Mouse (Mus musculus) spleen, adult 2 months (tissue): Measurements from ENCODE around the gene Trp53rkb. TPM values are rescaled to one million over a fixed set of nuclear protein-coding genes. Genes with fewer than 3 reads are reported as not detected.

Source experiments
- DNase-seq, 2 experiments: peaks; one replicate each; pipeline versions ENCODE4 v3.0.0 to v3.0.0-alpha.2; 2012 to 2021; ENCODE audit warnings: low spot score in 2 of 2, low read depth in 1 of 2
- H3K27ac ChIP-seq: fragments of 200-500 bp; 2 replicates; pipeline ENCODE4 v1.5.1; 2012; ENCODE audit warnings: low read length, inconsistent platforms; ENCODE audit not compliant: insufficient read depth
- H3K27me3 ChIP-seq: fragments of 200-500 bp; 2 replicates; pipeline ENCODE4 v1.6.1; 2012; ENCODE audit warnings: mild to moderate bottlenecking, moderate library complexity, low read length, inconsistent platforms; ENCODE audit not compliant: control insufficient read depth, insufficient read depth
- H3K36me3 ChIP-seq: fragments of 200-500 bp; 2 replicates; pipeline ENCODE4 v1.6.1; 2012; ENCODE audit warnings: mild to moderate bottlenecking, low read length, inconsistent platforms; ENCODE audit not compliant: control insufficient read depth, insufficient read depth
- H3K4me1 ChIP-seq: fragments of 200-500 bp; 2 replicates; pipeline ENCODE4 v1.6.1; 2011; ENCODE audit warnings: inconsistent platforms; ENCODE audit not compliant: control insufficient read depth, insufficient read depth, insufficient read length
- H3K4me3 ChIP-seq: fragments of 200-500 bp; 2 replicates; pipeline ENCODE4 v1.5.1; 2011; ENCODE audit warnings: mild to moderate bottlenecking, inconsistent platforms; ENCODE audit not compliant: insufficient read depth, insufficient read length; ENCODE audit errors: extremely low read depth
- CTCF ChIP-seq: fragments of 200-500 bp; IDR thresholded peaks from 2 replicates; pipeline ENCODE4 v1.5.1; 2011; ENCODE audit warnings: mild to moderate bottlenecking, inconsistent platforms; ENCODE audit not compliant: insufficient read depth, insufficient read length, insufficient replicate concordance; ENCODE audit errors: extremely low read depth
- POLR2A ChIP-seq: fragments of 200-500 bp; IDR thresholded peaks from 2 replicates; pipeline ENCODE4 v1.6.1; 2011; ENCODE audit warnings: low read depth, low read length, inconsistent platforms
- WGBS: fragments of 180-500 bp; shearing (Covaris S2); methylation state at CpG from one replicate; pipeline ENCODE4 v1.1.7; 2018; 5-methylcytosine and 5-hydroxymethylcytosine counted together
- polyA plus RNA-seq: library from polyadenylated mRNA; depleted of rRNA; stranded (reverse); fragments of >200 nt; gene quantifications from 2 replicates; pipeline ENCODE4 v1.2.3, GENCODE M21; 2012; rRNA removed

Gene Trp53rkb
- polyA plus RNA-seq, 1 experiment: 4.1 TPM

DNA sequence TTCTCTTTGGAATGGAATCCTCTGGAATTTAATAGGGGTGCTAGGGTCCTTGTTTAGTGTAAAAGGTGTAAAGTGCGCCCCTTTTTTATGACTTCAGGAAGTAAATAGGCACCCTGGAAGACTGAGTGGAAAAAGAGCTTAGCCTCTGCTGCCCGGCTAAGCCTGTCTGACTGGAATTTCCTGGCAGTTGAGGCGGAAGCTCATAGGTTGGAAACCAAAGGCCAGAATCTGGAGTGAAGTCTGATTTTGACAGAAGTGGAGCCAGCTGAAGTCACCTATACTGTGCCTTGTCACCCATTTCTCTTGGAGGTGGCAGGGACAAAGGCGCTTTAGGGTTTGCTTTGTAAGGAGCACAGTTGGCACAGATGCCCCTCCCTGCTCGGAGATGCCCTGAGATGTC, 38.0 kb downstream of the Trp53rkb start:
- no peaks in the 10 kb centered on the region for H3K27me3 ChIP-seq
- H3K36me3 ChIP-seq: peaks cover 7% of the 10 kb centered on the region
- no peak overlapping the region for H3K27ac ChIP-seq
- no peak for TF ChIP-seq CTCF
- no peak for TF ChIP-seq POLR2A
- peaks cover 18% of the 10 kb centered on the region; the same call in 1 of the 2 replicates for H3K4me1 ChIP-seq
- WGBS: 97% methylated on average over 5 of the region's 5 CpGs
- no peak overlapping the region for H3K4me3 ChIP-seq
- DNase-seq: no peak

DNA sequence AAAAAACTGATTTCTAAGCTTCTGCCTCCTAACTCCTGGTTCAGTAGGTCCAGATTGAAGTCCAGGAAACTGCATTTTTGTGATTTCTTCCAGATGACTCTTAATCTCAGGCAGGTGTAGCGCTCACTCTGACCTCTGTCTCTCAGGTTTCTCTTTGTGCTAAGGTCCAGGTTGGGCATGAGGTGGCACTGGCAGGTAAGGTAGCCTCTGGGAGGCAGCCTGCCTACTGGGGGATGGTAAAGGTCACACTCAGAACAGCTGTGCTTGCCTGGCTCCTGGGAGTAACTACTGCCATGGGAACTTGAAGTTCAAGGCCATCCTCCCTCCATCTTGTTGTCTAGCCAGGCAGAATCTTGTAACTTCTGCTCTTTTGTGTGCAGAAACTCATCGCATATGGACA, 41.8 kb downstream of the Trp53rkb start:
- no peaks in the 10 kb centered on the region for H3K4me1 ChIP-seq
- H3K4me3 ChIP-seq: no peak overlapping the region
- no peak overlapping the region for H3K27ac ChIP-seq
- DNase-seq: no peak
- WGBS: 91% methylated on average over 2 of the region's 2 CpGs
- H3K36me3 ChIP-seq: peaks cover 26% of the 10 kb centered on the region
- no peaks in the 10 kb centered on the region for H3K27me3 ChIP-seq
- TF ChIP-seq POLR2A: no peak
- TF ChIP-seq CTCF: no peak

DNA sequence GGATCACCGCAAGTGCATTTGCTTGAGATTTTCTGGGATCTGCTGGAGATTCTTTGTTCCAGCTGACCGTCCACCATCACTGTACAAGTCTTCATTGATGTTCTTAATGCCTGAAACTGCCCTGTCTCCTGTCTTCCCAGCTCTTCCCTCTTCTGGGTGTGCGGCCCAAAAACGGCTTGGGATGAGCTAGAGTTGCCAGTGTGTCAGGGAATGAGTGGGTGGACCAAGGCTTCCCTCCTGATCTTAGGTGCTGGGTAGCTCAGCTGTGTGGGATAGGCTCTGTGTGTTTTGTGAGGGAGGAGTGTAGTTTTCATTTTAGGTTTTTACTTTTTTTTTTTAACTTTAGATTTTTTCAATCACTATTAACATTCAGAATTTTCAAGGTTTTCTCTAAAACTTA, 42.5 kb downstream of the Trp53rkb start:
- DNase-seq: no peak
- 94% methylated on average over 4 of the region's 4 CpGs for WGBS
- Histone ChIP-seq H3K27ac (no peak overlapping the region), H3K4me1 (no peaks in the 10 kb centered on the region), H3K27me3 (no peaks in the 10 kb centered on the region), H3K4me3 (no peak overlapping the region), H3K36me3 (peaks cover 26% of the 10 kb centered on the region)
- TF ChIP-seq POLR2A: no peak
- TF ChIP-seq CTCF: no peak

- 65% methylated on average over 5 of the region's 5 CpGs for WGBS
- Histone ChIP-seq H3K27me3 (no peaks in the 10 kb centered on the region), H3K4me1 (no peaks in the 10 kb centered on the region), H3K36me3 (peaks cover 26% of the 10 kb centered on the region), H3K27ac (no peak overlapping the region), H3K4me3 (no peak overlapping the region)
- TF ChIP-seq CTCF (no peak), POLR2A (no peak)
- DNase-seq: no peak
Observed at GRCm38 (mm10) chr2:166835581-166835980, 43.2 kb downstream of the Trp53rkb start.

DNA sequence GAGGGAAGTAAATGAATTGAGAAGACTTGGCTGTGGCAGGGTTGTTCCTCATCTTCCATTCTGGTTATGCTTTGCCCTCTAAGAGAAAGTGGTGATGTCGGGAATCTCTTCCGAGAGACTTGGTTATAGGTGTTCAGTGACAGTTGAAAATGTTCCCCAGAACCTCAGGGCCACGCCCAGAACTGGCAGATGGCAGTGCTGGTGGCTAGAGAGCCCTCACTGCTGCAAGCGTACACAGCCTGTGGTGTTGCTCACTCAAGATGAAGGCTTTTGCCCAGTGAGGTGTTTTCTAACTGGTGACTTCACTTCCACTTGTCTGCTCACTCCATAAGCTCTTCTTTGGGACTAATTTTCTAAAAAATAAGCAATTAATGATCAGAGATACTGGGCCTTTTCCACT, 49.5 kb downstream of the Trp53rkb start:
- Histone ChIP-seq H3K36me3 (peaks cover 24% of the 10 kb centered on the region), H3K27ac (no peak overlapping the region), H3K4me3 (no peak overlapping the region), H3K27me3 (no peaks in the 10 kb centered on the region), H3K4me1 (no peaks in the 10 kb centered on the region)
- TF ChIP-seq POLR2A (no peak), CTCF (no peak)
- 78% methylated on average over 4 of the region's 4 CpGs for WGBS
- no peak for DNase-seq

Other genes with a start within 250 kb of the Trp53rkb start
- 123 and 154 TPM in 2 replicates for gene Prex1, start 78.7 kb upstream of the Trp53rkb start, polyA plus RNA-seq
- 11.6 and 13.2 TPM in 2 replicates for gene Arfgef2, start 13.1 kb downstream of the Trp53rkb start, polyA plus RNA-seq
- gene Cse1l, start 113.5 kb downstream of the Trp53rkb start, polyA plus RNA-seq: 9.2 and 12.1 TPM in 2 replicates
- gene Stau1, start 203.8 kb downstream of the Trp53rkb start, polyA plus RNA-seq: 15.2 and 15.6 TPM in 2 replicates
- gene Ddx27, start 222.7 kb downstream of the Trp53rkb start, polyA plus RNA-seq: 27.4 and 32.9 TPM in 2 replicates